Mouse (Mus musculus): Measurements from ENCODE around the gene Alk. TPM values are rescaled to one million over a fixed set of nuclear protein-coding genes. Genes with fewer than 3 reads are reported as not detected.

The Alk gene
- polyA plus RNA-seq, 1 experiment from 2014 or later: 0.07 TPM

- Histone ChIP-seq H3K4me3 (ENCODE audit: low read depth, low read length) (no peak overlapping the region), H3K4me1 (ENCODE audit: insufficient read depth) (no peaks in the 10 kb centered on the region), H3K36me3 (replicated peaks; ENCODE audit: insufficient read depth, low read length) (no peaks in the 10 kb centered on the region), H3K9ac (replicated peaks) (no peak overlapping the region), H3K27ac (ENCODE audit: low read depth) (no peak overlapping the region), H3K9me3 (ENCODE audit: low read length) (no peaks in the 10 kb centered on the region), H3K4me2 (ENCODE audit: low read depth, low read length) (no peak overlapping the region), H3K27me3 (ENCODE audit: insufficient read depth, low read length) (no peaks in the 10 kb centered on the region)
- no peak for TF ChIP-seq EP300 (IDR thresholded peaks at IDR 0.05; ENCODE audit: low read depth)
- no peak for TF ChIP-seq CTCF (IDR thresholded peaks at IDR 0.05; ENCODE audit: low read depth)
- ATAC-seq: no peak
- no peak for DNase-seq
- 48% methylated on average over 3 of the region's 3 CpGs for WGBS (ENCODE audit: insufficient replicate concordance)
These were observed 623.8 kb downstream of the Alk start for GRCm38 (mm10) chr17:71980518-71981145.

- Histone ChIP-seq H3K4me3 (ENCODE audit: low read depth, low read length) (no peak overlapping the region), H3K27me3 (ENCODE audit: insufficient read depth, low read length) (no peaks in the 10 kb centered on the region), H3K27ac (ENCODE audit: low read depth) (no peak overlapping the region), H3K4me1 (ENCODE audit: insufficient read depth) (no peaks in the 10 kb centered on the region), H3K9ac (replicated peaks) (no peak overlapping the region), H3K9me3 (ENCODE audit: low read length) (no peaks in the 10 kb centered on the region), H3K36me3 (replicated peaks; ENCODE audit: insufficient read depth, low read length) (no peaks in the 10 kb centered on the region), H3K4me2 (ENCODE audit: low read depth, low read length) (no peak overlapping the region)
- no peak for TF ChIP-seq EP300 (IDR thresholded peaks at IDR 0.05; ENCODE audit: low read depth)
- no peak for TF ChIP-seq CTCF (IDR thresholded peaks at IDR 0.05; ENCODE audit: low read depth)
- no peak for DNase-seq
- no peak for ATAC-seq
- WGBS (ENCODE audit: insufficient replicate concordance): 81% methylated on average over 8 of the region's 8 CpGs
These were observed 625.3 kb downstream of the Alk start for GRCm38 (mm10) chr17:71979137-71979536.

DNA sequence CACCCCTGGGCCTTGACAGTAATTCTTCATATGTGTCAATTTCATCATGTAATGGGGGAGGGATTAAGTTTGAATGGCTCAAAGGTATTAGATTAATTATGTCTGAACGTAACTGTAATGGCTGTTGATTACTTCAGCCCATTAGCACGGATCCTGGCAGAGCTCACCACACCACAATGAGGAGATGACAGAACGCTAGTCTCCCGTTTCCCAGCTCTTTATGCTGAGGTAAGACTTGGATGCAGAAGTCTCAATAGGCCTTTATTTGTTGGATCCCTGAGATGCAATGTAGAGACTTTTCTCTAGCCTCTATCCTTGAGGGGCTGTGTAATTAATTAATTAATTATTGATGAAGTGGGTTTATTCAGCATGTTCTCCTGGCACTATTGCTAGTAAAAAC, 627.8 kb downstream of the Alk start:
- Histone ChIP-seq H3K4me2 (ENCODE audit: low read depth, low read length) (no peak overlapping the region), H3K4me3 (ENCODE audit: low read depth, low read length) (no peak overlapping the region), H3K9ac (replicated peaks) (no peak overlapping the region), H3K9me3 (ENCODE audit: low read length) (no peaks in the 10 kb centered on the region), H3K27me3 (ENCODE audit: insufficient read depth, low read length) (no peaks in the 10 kb centered on the region), H3K4me1 (ENCODE audit: insufficient read depth) (no peaks in the 10 kb centered on the region), H3K36me3 (replicated peaks; ENCODE audit: insufficient read depth, low read length) (no peaks in the 10 kb centered on the region), H3K27ac (ENCODE audit: low read depth) (no peak overlapping the region)
- ATAC-seq (no peak), DNase-seq (no peak)
- TF ChIP-seq EP300 (IDR thresholded peaks at IDR 0.05; ENCODE audit: low read depth): no peak
- TF ChIP-seq CTCF (IDR thresholded peaks at IDR 0.05; ENCODE audit: low read depth): no peak
- 82% methylated on average over 4 of the region's 4 CpGs for WGBS (ENCODE audit: insufficient replicate concordance)

DNA sequence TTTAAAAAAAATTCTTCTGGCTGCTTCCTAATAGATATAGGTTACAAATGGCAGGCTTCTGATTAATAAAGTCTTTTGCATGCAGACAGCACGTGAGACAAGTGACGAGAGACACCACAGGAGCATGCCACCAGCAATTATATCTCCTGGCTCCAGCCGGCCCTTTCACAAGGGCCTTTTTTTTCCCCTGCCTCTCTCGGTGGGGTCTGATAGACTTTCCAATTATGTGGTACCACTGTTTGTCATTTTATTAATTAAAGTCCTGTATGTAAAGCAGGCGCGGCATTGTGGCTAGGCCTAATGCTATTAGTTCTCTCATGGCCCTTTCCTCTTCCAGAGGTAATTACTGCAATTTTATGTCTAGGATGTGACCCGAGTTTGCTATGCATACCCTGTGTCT, 630.7 kb downstream of the Alk start:
- TF ChIP-seq EP300 (IDR thresholded peaks at IDR 0.05; ENCODE audit: low read depth) (no peak), CTCF (IDR thresholded peaks at IDR 0.05; ENCODE audit: low read depth) (no peak)
- 81% methylated on average over 7 of the region's 7 CpGs for WGBS (ENCODE audit: insufficient replicate concordance)
- no peaks in the 10 kb centered on the region for H3K36me3 ChIP-seq (replicated peaks; ENCODE audit: insufficient read depth, low read length)
- H3K9me3 ChIP-seq (ENCODE audit: low read length): no peaks in the 10 kb centered on the region
- no peak overlapping the region for H3K9ac ChIP-seq (replicated peaks)
- H3K4me3 ChIP-seq (ENCODE audit: low read depth, low read length): no peak overlapping the region
- no peak overlapping the region for H3K4me2 ChIP-seq (ENCODE audit: low read depth, low read length)
- no peak overlapping the region for H3K27ac ChIP-seq (ENCODE audit: low read depth)
- no peaks in the 10 kb centered on the region for H3K4me1 ChIP-seq (ENCODE audit: insufficient read depth)
- ATAC-seq (no peak), DNase-seq (no peak)
- H3K27me3 ChIP-seq (ENCODE audit: insufficient read depth, low read length): no peaks in the 10 kb centered on the region

- no peaks in the 10 kb centered on the region for H3K9me3 ChIP-seq (ENCODE audit: low read length)
These were observed 637.1 kb downstream of the Alk start for GRCm38 (mm10) chr17:71967356-71967755.

GRCm38 (mm10) chr17:71965733-71966606, 638.5 kb downstream of the Alk start:
- H3K4me3 ChIP-seq (ENCODE audit: low read depth, low read length): no peak overlapping the region
- H3K27me3 ChIP-seq (ENCODE audit: insufficient read depth, low read length): no peaks in the 10 kb centered on the region
- H3K9ac ChIP-seq (replicated peaks): no peak overlapping the region
- ATAC-seq (no peak), DNase-seq (no peak)
- H3K9me3 ChIP-seq (ENCODE audit: low read length): no peaks in the 10 kb centered on the region
- no peaks in the 10 kb centered on the region for H3K4me1 ChIP-seq (ENCODE audit: insufficient read depth)
- no peak overlapping the region for H3K4me2 ChIP-seq (ENCODE audit: low read depth, low read length)
- H3K36me3 ChIP-seq (replicated peaks; ENCODE audit: insufficient read depth, low read length): no peaks in the 10 kb centered on the region
- 42% methylated on average over 9 of the region's 9 CpGs for WGBS (ENCODE audit: insufficient replicate concordance)
- no peak for TF ChIP-seq EP300 (IDR thresholded peaks at IDR 0.05; ENCODE audit: low read depth)
- TF ChIP-seq CTCF (IDR thresholded peaks at IDR 0.05; ENCODE audit: low read depth): peak; percentile 50
- no peak overlapping the region for H3K27ac ChIP-seq (ENCODE audit: low read depth)

More at GRCm38 (mm10) chr17:71967356-71967755, 637.1 kb downstream of the Alk start:
- Histone ChIP-seq H3K36me3 (replicated peaks; ENCODE audit: insufficient read depth, low read length) (no peaks in the 10 kb centered on the region), H3K9ac (replicated peaks) (no peak overlapping the region), H3K27me3 (ENCODE audit: insufficient read depth, low read length) (no peaks in the 10 kb centered on the region), H3K4me1 (ENCODE audit: insufficient read depth) (no peaks in the 10 kb centered on the region), H3K4me3 (ENCODE audit: low read depth, low read length) (no peak overlapping the region), H3K4me2 (ENCODE audit: low read depth, low read length) (no peak overlapping the region), H3K27ac (ENCODE audit: low read depth) (no peak overlapping the region)
- no peak for ATAC-seq
- WGBS (ENCODE audit: insufficient replicate concordance): 72% methylated on average over 12 of the region's 12 CpGs
- no peak for DNase-seq
- TF ChIP-seq EP300 (IDR thresholded peaks at IDR 0.05; ENCODE audit: low read depth) (no peak), CTCF (IDR thresholded peaks at IDR 0.05; ENCODE audit: low read depth) (no peak)

All from liver, postnatal 0 days (tissue).